Mouse (Mus musculus) MN1 (cell line): ENCODE measurements around the gene Olfr1350.
"Not testable (repeated sequence)": the region's sequence is repeated elsewhere in the genome, so short reads cannot be mapped to it uniquely, and the experiment has no call there.

Source experiments
- DNase-seq: peaks from one replicate; pipeline ENCODE4 v3.0.0-alpha.2; 2016; ENCODE audit warnings: low spot score

Gene Olfr1350

DNA sequence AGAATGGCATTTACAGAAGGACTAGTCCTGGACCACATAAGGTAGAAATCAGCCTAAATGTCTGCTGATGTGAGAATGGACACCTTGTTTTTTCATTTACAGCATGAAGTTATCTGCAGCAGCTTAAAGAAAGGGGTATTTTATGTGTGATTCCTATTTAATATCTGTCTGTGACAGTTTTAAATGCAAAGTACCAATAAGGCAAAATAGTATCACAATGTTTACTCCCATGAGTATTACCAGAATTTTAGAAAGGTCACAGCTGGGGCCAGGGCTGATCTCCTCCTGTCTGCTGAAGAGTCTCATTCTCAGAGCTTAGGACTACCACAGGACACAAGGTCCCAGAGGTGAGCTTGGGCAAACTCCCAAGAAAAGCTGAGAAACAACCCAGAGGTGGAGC, at the start of gene Olfr1350:
Gene Olfr1350, plus strand, starts transcription at position 301 of the 400 bp plus-strand sequence.
- DNase-seq, result no peak

- no peak for DNase-seq
Measured at GRCm38 (mm10) chr7:6521666-6522065, 43.0 kb upstream of the Olfr1350 start.

DNA sequence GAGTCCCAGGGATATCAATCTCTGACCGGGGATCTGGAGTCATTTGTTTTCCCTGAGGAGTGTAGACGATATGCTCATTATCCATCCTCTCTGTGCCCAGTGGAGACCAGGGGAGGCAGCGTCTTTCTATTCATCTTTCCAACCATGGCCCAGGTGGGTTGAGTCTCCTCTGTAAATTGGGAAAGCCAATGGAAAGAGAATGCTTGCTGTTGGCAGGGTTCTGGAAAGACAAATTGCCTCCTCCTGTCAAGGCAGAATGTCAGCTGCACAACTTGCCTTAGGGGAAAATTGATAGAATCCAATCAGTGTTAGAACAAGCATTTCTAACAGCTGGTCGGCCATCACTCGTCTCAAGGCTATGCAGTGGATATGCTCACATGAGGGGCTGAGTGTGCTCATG, 41.8 kb upstream of the Olfr1350 start, which contains the start of gene Olfr1349:
Gene Olfr1349, minus strand, starts transcription at position 101 of the 400 bp plus-strand sequence.
- DNase-seq, result no peak

DNA sequence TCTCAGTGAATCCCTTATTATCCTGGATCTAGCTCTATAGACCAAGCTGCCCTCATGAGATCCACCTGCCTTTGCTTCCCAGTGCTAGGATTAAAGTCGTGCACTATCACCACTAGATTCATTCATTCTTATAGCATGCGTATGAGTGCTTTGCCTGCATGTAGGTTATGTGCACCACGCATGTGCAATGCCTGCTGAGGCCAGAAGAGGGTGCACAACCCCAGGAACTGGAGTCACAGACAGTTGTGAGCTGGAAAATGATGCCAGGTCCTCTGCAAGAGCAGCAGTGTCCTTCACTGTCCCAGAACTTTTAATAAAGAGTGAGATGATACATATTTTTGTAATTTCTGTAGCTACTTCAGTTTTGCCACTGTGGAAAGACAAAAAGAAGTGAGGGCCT, 39.6 kb upstream of the Olfr1350 start:
- no peak for DNase-seq

DNA sequence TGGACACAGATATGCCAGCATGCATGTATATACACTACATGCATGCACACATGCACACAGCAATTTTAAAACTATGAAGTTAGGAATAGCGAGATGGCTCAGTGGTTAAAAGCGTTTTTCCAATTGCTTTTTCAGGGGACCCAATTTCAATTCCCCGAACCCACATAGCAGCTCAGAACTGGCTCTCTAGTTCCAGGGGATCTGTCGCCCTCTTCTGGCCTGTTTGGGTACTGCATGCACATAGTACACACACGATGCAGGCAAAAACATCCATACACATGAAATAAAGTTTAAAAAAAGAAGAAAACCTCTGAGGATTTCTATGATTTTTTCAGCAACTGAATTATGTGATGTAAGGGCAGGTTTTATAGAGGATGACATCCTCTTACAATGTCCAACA, 38.5 kb upstream of the Olfr1350 start:
- peak; percentile 8 for DNase-seq

DNA sequence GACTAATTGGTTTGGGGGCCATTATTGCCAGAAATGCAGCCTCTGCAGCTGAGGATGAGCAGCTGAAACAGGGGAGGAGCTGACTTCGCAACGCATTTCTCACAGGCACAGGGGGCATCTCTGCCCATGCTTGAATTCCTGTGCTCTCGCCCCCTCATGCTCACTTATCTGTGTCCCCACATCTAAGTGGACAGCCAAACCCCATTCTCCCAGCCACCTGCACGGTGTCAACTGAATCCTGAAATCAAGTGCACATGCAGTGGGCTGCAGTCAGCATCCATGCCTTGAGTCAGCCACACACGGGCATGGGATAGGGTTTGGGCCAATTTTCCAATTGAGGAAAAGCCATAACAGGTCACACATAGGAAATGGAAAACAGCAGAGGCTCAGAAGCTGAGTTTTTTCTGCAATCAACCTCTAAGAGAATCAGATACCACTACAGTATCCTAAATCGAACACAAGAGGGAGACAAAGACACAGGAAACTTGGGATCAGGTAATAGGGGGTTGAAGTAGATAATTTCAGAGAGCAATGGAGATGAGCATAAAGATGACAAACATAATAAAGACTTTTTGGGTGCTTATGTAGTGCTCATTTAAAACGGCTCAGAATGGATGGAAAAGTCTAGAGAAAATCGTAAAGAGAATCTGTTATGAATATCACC, 21.6 kb downstream of the Olfr1350 start:
- peak; percentile 45 for DNase-seq

DNA sequence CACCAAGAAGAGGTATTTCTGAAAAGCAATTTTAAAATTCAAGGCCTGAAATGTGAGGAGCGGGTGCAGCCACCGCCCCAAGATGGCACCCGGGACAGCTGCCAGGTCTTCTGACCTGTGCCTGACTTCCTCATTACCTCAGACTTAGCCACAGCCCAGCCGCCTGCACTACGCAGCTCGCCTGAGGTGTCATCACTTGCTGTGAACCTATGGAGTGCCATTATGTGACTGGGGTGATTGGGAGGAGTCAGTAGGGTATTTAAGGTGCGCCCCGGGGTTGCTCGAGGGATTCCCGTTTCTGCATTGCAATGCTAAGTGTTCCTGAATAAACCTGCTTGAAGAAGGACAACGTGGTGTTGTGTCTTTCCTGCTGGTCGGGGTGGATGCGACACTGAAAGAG, 24.1 kb downstream of the Olfr1350 start:
- not testable (repeated sequence) for DNase-seq

DNA sequence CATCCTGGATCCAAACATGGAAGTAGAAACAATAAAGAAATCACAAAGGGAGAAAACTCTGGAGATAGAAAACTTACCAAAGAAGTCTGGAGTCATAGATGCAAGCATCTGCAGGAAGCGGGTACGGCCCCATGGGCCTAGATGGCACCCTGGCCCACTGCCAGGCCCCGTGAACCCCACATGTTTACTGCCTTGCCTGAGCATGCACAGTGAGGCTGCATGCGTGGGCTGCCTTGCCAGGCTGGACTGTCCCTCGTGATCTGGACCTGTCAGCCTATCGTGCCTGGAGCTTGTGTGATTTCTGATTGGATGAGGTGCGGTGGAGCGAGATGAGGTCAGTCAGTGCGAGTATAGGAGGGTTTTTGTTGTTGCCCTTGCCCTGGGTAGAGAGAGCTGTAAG, 38.7 kb downstream of the Olfr1350 start:
- no peak for DNase-seq
